Mouse (Mus musculus): ENCODE results near the gene Slc29a2. TPM values are rescaled to one million over a fixed set of nuclear protein-coding genes. Genes with fewer than 3 reads are reported as not detected.

Slc29a2 gene
- total RNA-seq, 1 experiment from 2014 or later: 2.3 TPM

DNA sequence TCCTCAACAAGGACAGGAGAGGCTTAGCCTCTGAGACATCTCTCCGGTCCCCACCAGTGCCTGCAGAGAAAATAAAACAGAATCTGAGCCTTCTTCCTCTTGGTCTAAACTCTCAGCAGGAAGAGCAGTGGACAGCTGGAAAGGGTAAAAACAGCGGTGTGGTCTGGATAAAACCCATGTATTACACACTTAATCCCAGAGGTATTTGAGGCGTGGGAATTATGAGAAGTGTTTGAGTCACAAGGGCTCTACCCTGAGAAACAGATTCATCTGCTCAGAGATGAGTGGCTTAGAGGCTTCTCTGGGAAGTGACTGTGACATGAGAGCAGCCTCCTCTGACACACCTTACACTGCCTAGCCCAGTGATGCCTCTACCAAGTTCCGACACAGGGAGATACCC, 6.0 kb upstream of the Slc29a2 start:
- ATAC-seq (replicated peaks in 1 of 2; ENCODE audit: insufficient read depth in 1 of 2, low FRiP score in 2 of 2, low TSS enrichment in 1 of 2, low read depth in 1 of 2, poor library complexity in 2 of 2, severe bottlenecking in 2 of 2): no peak

DNA sequence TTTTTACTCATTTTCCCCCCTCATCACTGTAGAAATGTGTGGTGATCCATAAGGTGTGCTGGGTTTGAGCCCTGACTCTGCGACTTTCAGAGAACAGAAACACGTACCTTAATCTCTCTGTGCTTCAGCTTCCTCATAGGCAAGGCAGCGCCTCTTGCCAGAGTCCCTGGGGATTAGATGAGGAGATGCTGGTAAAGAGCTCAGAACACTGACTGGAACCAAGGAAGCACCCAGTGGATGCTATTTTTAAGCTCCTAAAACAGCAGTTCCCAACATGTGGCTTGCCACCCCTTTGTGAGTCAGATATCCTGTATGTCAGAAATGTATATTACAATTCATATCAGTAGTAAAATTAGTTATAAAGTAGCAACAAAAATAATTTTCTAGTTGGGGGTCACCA, 5.5 kb upstream of the Slc29a2 start:
- ATAC-seq (replicated peaks in 1 of 2; ENCODE audit: insufficient read depth in 1 of 2, low FRiP score in 2 of 2, low TSS enrichment in 1 of 2, low read depth in 1 of 2, poor library complexity in 2 of 2, severe bottlenecking in 2 of 2): no peak

- ATAC-seq (replicated peaks in 1 of 2; ENCODE audit: insufficient read depth in 1 of 2, low FRiP score in 2 of 2, low TSS enrichment in 1 of 2, low read depth in 1 of 2, poor library complexity in 2 of 2, severe bottlenecking in 2 of 2): no peak
Measured at GRCm38 (mm10) chr19:5021416-5021815, 2.2 kb upstream of the Slc29a2 start.

DNA sequence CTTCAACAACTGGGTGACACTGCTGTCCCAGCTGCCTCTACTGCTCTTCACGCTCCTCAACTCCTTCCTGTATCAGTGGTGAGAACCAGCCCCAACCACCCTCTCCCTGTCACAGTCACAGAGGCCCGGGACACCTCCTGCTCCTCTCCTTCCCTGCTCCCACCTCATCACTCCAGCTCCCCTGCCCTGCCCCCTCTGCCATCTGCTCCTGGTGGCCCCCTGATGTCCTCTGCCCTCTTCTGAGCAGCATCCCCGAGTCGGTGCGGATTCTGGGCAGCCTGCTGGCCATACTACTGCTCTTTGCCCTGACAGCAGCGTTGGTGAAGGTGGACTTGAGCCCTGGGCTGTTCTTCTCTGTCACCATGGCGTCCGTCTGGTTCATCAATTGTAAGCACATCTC, 2.5 kb downstream of the Slc29a2 start:
- no peak for ATAC-seq (replicated peaks in 1 of 2; ENCODE audit: insufficient read depth in 1 of 2, low FRiP score in 2 of 2, low TSS enrichment in 1 of 2, low read depth in 1 of 2, poor library complexity in 2 of 2, severe bottlenecking in 2 of 2)

- ATAC-seq (replicated peaks in 1 of 2; ENCODE audit: insufficient read depth in 1 of 2, low FRiP score in 2 of 2, low TSS enrichment in 1 of 2, low read depth in 1 of 2, poor library complexity in 2 of 2, severe bottlenecking in 2 of 2): no peak
Measured at GRCm38 (mm10) chr19:5032686-5033085, 9.0 kb downstream of the Slc29a2 start.

GRCm38 (mm10) chr19:5036577-5036976, 12.9 kb downstream of the Slc29a2 start:
- ATAC-seq (replicated peaks in 1 of 2; ENCODE audit: insufficient read depth in 1 of 2, low FRiP score in 2 of 2, low TSS enrichment in 1 of 2, low read depth in 1 of 2, poor library complexity in 2 of 2, severe bottlenecking in 2 of 2): no peak

- ATAC-seq (replicated peaks in 1 of 2; ENCODE audit: insufficient read depth in 1 of 2, low FRiP score in 2 of 2, low TSS enrichment in 1 of 2, low read depth in 1 of 2, poor library complexity in 2 of 2, severe bottlenecking in 2 of 2): no peak
Measured at GRCm38 (mm10) chr19:5037678-5038571, 14.3 kb downstream of the Slc29a2 start.

DNA sequence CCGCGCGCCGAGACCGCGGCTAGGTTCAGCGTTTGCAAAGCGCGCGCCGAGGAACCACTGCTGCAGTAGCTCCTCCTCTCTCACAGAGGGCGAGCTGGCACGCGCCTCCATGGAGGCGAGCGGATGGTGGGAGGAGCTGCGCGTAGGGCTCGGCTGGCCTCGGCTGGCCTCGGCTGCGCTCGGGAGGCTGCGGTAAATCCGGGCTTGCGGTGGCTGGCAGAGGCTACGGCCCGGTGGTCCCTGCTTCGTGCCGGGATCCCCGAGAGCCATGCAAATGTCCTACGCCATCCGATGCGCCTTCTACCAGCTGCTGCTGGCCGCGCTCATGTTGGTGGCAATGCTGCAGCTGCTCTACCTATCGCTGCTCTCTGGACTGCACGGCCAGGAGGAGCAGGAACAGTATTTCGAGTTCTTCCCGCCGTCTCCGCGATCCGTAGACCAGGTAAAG, 15.1 kb downstream of the Slc29a2 start, which contains the start of the genes B4gat1 and AC124502.3:
TSS of gene B4gat1 (plus strand) at position 118 of the 448 bp plus-strand sequence.
TSS of gene AC124502.3 (plus strand) at position 183 of the 448 bp plus-strand sequence.
- ATAC-seq (replicated peaks in 1 of 2; ENCODE audit: insufficient read depth in 1 of 2, low FRiP score in 2 of 2, low TSS enrichment in 1 of 2, low read depth in 1 of 2, poor library complexity in 2 of 2, severe bottlenecking in 2 of 2): peak; percentile 79 to 89

- no peak for ATAC-seq (replicated peaks in 1 of 2; ENCODE audit: insufficient read depth in 1 of 2, low FRiP score in 2 of 2, low TSS enrichment in 1 of 2, low read depth in 1 of 2, poor library complexity in 2 of 2, severe bottlenecking in 2 of 2)
Measured at GRCm38 (mm10) chr19:5039301-5040114, 15.8 kb downstream of the Slc29a2 start.

GRCm38 (mm10) chr19:5040862-5041523, 17.3 kb downstream of the Slc29a2 start, which contains the start of gene Brms1:
Brms1 (plus strand) TSS chr19:5041354.
- ATAC-seq (replicated peaks in 1 of 2; ENCODE audit: insufficient read depth in 1 of 2, low FRiP score in 2 of 2, low TSS enrichment in 1 of 2, low read depth in 1 of 2, poor library complexity in 2 of 2, severe bottlenecking in 2 of 2): peak; percentile 73 to 89

DNA sequence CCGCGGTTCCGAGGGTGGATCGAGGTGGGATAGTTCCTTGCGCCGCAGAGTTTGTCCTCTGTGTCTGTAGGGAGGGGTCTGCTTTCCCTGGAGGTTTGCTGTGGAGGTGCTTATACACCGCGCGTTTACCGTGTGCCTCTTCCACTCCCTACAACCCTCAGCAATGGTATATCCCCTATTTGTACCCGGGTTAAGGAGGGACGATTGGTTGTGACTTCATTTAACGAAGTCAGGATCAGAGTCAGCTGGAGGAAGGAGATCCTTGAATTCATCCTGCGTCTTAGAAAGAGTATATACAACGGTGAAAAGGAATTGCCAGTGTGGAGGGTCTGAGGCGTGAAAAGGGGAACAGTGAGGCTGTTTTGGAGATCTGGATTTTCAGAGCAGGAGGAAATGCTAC, 17.9 kb downstream of the Slc29a2 start:
- ATAC-seq (replicated peaks in 1 of 2; ENCODE audit: insufficient read depth in 1 of 2, low FRiP score in 2 of 2, low TSS enrichment in 1 of 2, low read depth in 1 of 2, poor library complexity in 2 of 2, severe bottlenecking in 2 of 2): no peak

DNA sequence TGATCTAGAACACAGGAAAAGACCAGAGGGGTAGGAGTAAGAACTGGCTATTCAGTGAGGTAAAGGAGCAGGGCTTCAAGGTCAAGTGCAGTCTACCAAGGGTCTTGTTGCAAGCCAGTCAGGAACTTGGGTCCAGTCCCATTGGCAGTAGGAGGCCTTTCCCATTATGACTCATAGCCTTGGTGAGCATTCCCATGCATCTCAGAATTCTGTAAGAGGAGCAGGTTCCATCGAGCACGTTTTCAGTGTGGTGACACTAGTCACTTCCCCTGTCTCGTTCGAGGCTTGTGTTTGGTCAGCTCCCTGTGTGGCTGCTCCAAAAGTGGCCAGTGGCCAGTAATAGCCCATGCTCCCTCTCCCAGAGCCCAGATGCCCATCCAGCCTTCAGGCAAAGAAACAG, 21.9 kb downstream of the Slc29a2 start:
- no peak for ATAC-seq (replicated peaks in 1 of 2; ENCODE audit: insufficient read depth in 1 of 2, low FRiP score in 2 of 2, low TSS enrichment in 1 of 2, low read depth in 1 of 2, poor library complexity in 2 of 2, severe bottlenecking in 2 of 2)

GRCm38 (mm10) chr19:5048138-5049056, 24.7 kb downstream of the Slc29a2 start:
- no peak for ATAC-seq (replicated peaks in 1 of 2; ENCODE audit: insufficient read depth in 1 of 2, low FRiP score in 2 of 2, low TSS enrichment in 1 of 2, low read depth in 1 of 2, poor library complexity in 2 of 2, severe bottlenecking in 2 of 2)

DNA sequence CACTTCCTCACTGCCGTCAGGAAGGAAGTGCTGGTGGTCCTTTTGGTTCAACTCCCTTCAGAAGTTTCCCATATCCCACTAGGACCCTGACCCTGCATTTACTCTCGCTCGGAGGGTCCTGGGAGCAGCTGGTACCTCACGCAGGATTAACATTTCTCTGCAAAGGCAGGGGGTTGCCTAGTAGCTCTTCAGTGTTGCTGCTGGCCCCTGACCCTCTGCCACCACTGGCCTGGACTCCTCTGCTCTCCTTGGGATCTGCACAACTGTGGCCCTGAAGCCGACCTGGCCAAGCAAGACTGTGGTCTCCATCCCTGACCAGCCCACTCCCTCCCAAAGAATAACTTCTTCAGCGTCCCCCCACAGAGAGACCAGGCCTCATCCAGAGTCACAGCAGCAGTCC, 25.7 kb downstream of the Slc29a2 start:
- ATAC-seq (replicated peaks in 1 of 2; ENCODE audit: insufficient read depth in 1 of 2, low FRiP score in 2 of 2, low TSS enrichment in 1 of 2, low read depth in 1 of 2, poor library complexity in 2 of 2, severe bottlenecking in 2 of 2): no peak

- ATAC-seq (replicated peaks in 1 of 2; ENCODE audit: insufficient read depth in 1 of 2, low FRiP score in 2 of 2, low TSS enrichment in 1 of 2, low read depth in 1 of 2, poor library complexity in 2 of 2, severe bottlenecking in 2 of 2): no peak
Measured at GRCm38 (mm10) chr19:5050047-5050905, 26.6 kb downstream of the Slc29a2 start, which contains the start of gene Rin1. Rin1 (plus strand) TSS chr19:5050481.

DNA sequence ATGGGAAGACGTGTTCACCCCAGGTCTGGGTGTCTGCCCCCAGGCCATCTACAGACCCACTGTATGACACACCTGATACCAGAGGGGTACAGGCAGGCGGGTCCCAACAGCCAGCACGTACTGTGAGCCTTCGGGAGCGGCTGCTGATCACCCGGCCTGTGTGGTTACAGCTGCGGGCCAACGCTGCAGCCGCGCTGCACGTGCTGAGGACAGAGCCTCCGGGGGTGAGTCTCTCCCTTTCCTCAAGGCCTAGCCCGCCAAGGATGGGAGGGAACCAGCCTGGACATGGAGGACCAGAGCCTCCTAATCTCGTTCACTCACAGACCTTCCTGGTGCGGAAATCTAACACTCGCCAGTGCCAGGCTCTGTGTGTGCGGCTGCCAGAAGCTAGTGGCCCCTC, 27.4 kb downstream of the Slc29a2 start:
- peak in 1 of 2 experiments; percentile 42; a peak in 2 of 4 replicates for ATAC-seq (replicated peaks in 1 of 2; ENCODE audit: insufficient read depth in 1 of 2, low FRiP score in 2 of 2, low TSS enrichment in 1 of 2, low read depth in 1 of 2, poor library complexity in 2 of 2, severe bottlenecking in 2 of 2)

All from hematopoietic stem cell, adult 5-6 weeks (primary cell).